Comparison of ENCODE assay signal across 25 mouse cellular contexts in the genomic region with DNA sequence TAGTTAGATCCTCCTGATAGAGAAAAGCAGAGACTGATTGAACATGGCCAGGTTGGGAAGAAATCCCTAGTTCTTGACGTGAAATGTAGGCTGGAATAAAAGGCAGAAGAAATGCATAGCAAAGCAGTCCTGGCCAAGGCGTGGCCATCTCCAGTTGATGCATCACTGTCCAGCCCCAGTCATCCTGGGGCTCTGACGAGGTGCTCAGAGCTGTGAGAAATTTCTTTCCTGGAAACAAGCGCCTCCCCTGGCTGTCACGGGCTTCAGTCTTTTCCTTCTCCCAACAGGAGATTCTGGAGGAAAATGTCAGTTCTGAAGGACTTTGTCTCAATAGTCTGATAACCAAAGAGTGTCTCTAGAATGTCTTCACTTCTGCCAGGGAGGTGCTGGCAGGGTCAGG. TPM values are rescaled to one million over a fixed set of nuclear protein-coding genes. Genes with fewer than 3 reads are reported as not detected.
DNase-seq lines count a peak whose midpoint lies in the region; ATAC-seq and TF ChIP-seq lines count a peak whose summit lies in the region.
"Had no signal": no experiment of that assay in that cellular context is flagged by ENCODE, and none has a peak within 500 bp of the region (broad histone marks: within the 10 kb centered on the region; RNA-seq: fewer than 3 reads in every experiment).

No protein-coding gene starts in this region.

- no peaks in the 10 kb centered on the region for H3K27me3 ChIP-seq in kidney, adult 2 months (replicated peaks; ENCODE audit: control insufficient read depth, insufficient read depth, low read length)
- no peaks in the 10 kb centered on the region for H3K27me3 ChIP-seq in liver, embryonic 11.5 days (replicated peaks; ENCODE audit: control insufficient read depth, insufficient read depth, low read length)
- H3K27me3 ChIP-seq in liver, embryonic 12.5 days (replicated peaks) = peaks cover 4% of the 10 kb centered on the region
- no peaks in the 10 kb centered on the region for H3K27me3 ChIP-seq in intestine, postnatal 0 days (replicated peaks; ENCODE audit: control insufficient read depth, insufficient read depth, low read length)
- H3K27me3 ChIP-seq: embryonic facial prominence, embryonic 12.5 days; embryonic facial prominence, embryonic 15.5 days had no signal

- no peak for TF ChIP-seq CTCF in kidney, adult 2 months (conservative IDR thresholded peaks at IDR 0.05; ENCODE audit: insufficient read depth, insufficient read length, low read depth, low read length)
- TF ChIP-seq CTCF in intestine, postnatal 0 days (IDR thresholded peaks at IDR 0.05; ENCODE audit: low read depth) = 0 out of 2 replicates have a peak, but pooled peaks have one; percentile 19

- H3K4me2 ChIP-seq in liver, embryonic 11.5 days = no peak overlapping the region
- no peak overlapping the region for H3K4me2 ChIP-seq in liver, embryonic 12.5 days
- H3K4me2 ChIP-seq in intestine, postnatal 0 days (replicated peaks; ENCODE audit: low read depth) = peak overlapping the region; percentile 63
- H3K4me2 ChIP-seq: embryonic facial prominence, embryonic 12.5 days; embryonic facial prominence, embryonic 15.5 days; heart, embryonic 11.5 days; hindbrain, embryonic 14.5 days had no signal

- DNase-seq in kidney, adult 2 months = peak; percentile 64
- DNase-seq in kidney, postnatal 4 days = no peak
- DNase-seq in liver, embryonic 11.5 days (ENCODE audit: low spot score) = peak; percentile 27
- no peak for DNase-seq in heart, postnatal 14 days
- DNase-seq: adrenal gland, adult 2 months; adrenal gland, postnatal 14 days; cerebellum, adult 11 months; cerebellum, adult 2 months; cerebellum, adult 9-11 months; cerebellum, postnatal 25 days; forebrain, postnatal 0 days; gastrocnemius, adult 2 months; gastrocnemius, postnatal 14 days; heart, postnatal 36 days had no signal

- 39% methylated on average over 5 of the region's 5 CpGs for WGBS in kidney, adult 2 months
- WGBS in liver, embryonic 11.5 days = 66% methylated on average over 5 of the region's 5 CpGs
- 57% methylated on average over 5 of the region's 5 CpGs for WGBS in liver, embryonic 12.5 days (ENCODE audit: insufficient replicate concordance)
- WGBS in intestine, postnatal 0 days = 43% methylated on average over 5 of the region's 5 CpGs

- intact Hi-C loops in heart, postnatal 14 days (cut with DNase I) = no loop called here

- H3K36me3 ChIP-seq in kidney, adult 2 months (ENCODE audit: control insufficient read depth, insufficient read depth, low read length) = no peaks in the 10 kb centered on the region; the same call in 1 of the 2 replicates
- H3K36me3 ChIP-seq in liver, embryonic 11.5 days (ENCODE audit: control insufficient read depth, insufficient read depth, low read length) = no peaks in the 10 kb centered on the region
- no peaks in the 10 kb centered on the region for H3K36me3 ChIP-seq in liver, embryonic 12.5 days
- 0 out of 2 replicates have a peak, but pooled peaks cover 5% of the 10 kb centered on the region for H3K36me3 ChIP-seq in intestine, postnatal 0 days (ENCODE audit: control insufficient read depth, insufficient read depth)
- H3K36me3 ChIP-seq: embryonic facial prominence, embryonic 12.5 days; embryonic facial prominence, embryonic 15.5 days; hindbrain, embryonic 10.5 days had no signal

- no peak overlapping the region for H3K9ac ChIP-seq in liver, embryonic 11.5 days (ENCODE audit: low read depth, low read length)
- no peak overlapping the region for H3K9ac ChIP-seq in liver, embryonic 12.5 days
- peak overlapping the region; percentile 38; the same call in 1 of the 2 replicates for H3K9ac ChIP-seq in intestine, postnatal 0 days (ENCODE audit: low read depth, low read length)
- H3K9ac ChIP-seq: embryonic facial prominence, embryonic 12.5 days; embryonic facial prominence, embryonic 15.5 days; forebrain, postnatal 0 days; hindbrain, embryonic 14.5 days had no signal

- no peak for ATAC-seq in liver, embryonic 11.5 days (replicated peaks; ENCODE audit: low FRiP score)
- no peak for ATAC-seq in liver, embryonic 12.5 days
- ATAC-seq in intestine, postnatal 0 days = peak; percentile 54
- ATAC-seq: CD4-positive, CD25-positive, alpha-beta regulatory T cell, adult 4 months; forebrain, embryonic 14.5 days; forebrain, postnatal 0 days had no signal

- H3K9me3 ChIP-seq in liver, embryonic 11.5 days (ENCODE audit: control insufficient read depth, low read length) = no peaks in the 10 kb centered on the region
- no peaks in the 10 kb centered on the region for H3K9me3 ChIP-seq in liver, embryonic 12.5 days (replicated peaks)
- no peaks in the 10 kb centered on the region for H3K9me3 ChIP-seq in intestine, postnatal 0 days (ENCODE audit: control insufficient read depth)
- H3K9me3 ChIP-seq: embryonic facial prominence, embryonic 12.5 days; embryonic facial prominence, embryonic 15.5 days; hindbrain, embryonic 10.5 days had no signal

- H3K4me1 ChIP-seq in kidney, adult 2 months (ENCODE audit: control insufficient read depth, insufficient read depth, low read length) = peaks cover 6% of the 10 kb centered on the region; the same call in 1 of the 2 replicates
- no peaks in the 10 kb centered on the region for H3K4me1 ChIP-seq in liver, embryonic 11.5 days (replicated peaks; ENCODE audit: control insufficient read depth, insufficient read depth, low read length)
- H3K4me1 ChIP-seq in liver, embryonic 12.5 days = no peaks in the 10 kb centered on the region
- H3K4me1 ChIP-seq in intestine, postnatal 0 days (replicated peaks; ENCODE audit: control insufficient read depth, insufficient read depth, low read length) = no peaks in the 10 kb centered on the region; the same call in 1 of the 2 replicates
- H3K4me1 ChIP-seq: embryonic facial prominence, embryonic 12.5 days; embryonic facial prominence, embryonic 15.5 days; hindbrain, embryonic 10.5 days had no signal

- peak overlapping the region; percentile 87 for H3K27ac ChIP-seq in kidney, adult 2 months (ENCODE audit: insufficient read depth, low read depth, low read length)
- no peak overlapping the region for H3K27ac ChIP-seq in liver, embryonic 11.5 days (ENCODE audit: low read depth, low read length)
- no peak overlapping the region for H3K27ac ChIP-seq in liver, embryonic 12.5 days
- peak overlapping the region; percentile 61 for H3K27ac ChIP-seq in intestine, postnatal 0 days (ENCODE audit: low read depth, low read length)
- H3K27ac ChIP-seq: embryonic facial prominence, embryonic 12.5 days; embryonic facial prominence, embryonic 15.5 days; gastrocnemius, adult 2 months; hindbrain, embryonic 10.5 days; hindbrain, embryonic 14.5 days had no signal

- peak; percentile 24 for TF ChIP-seq POLR2A in kidney, adult 2 months (IDR thresholded peaks at IDR 0.05; ENCODE audit: low read depth, low read length)

- peak overlapping the region; percentile 80 for H3K4me3 ChIP-seq in kidney, adult 2 months (ENCODE audit: insufficient read depth, low read depth, low read length)
- H3K4me3 ChIP-seq in liver, embryonic 11.5 days (ENCODE audit: low read depth, low read length) = no peak overlapping the region
- H3K4me3 ChIP-seq in liver, embryonic 12.5 days = no peak overlapping the region
- H3K4me3 ChIP-seq in intestine, postnatal 0 days (ENCODE audit: low read depth, low read length) = peak overlapping the region; percentile 32
- H3K4me3 ChIP-seq: embryonic facial prominence, embryonic 12.5 days; embryonic facial prominence, embryonic 15.5 days; gastrocnemius, adult 2 months; hindbrain, embryonic 10.5 days had no signal

RNA-seq across cellular contexts. Expression of gene Slc3a1, which starts 2.5 kb away (rescaled TPM):
- polyA plus RNA-seq in kidney, adult 2 months (2012; rRNA removed) = 289 and 340 TPM in 2 replicates
- 0.27 and 0.49 TPM in 2 replicates for polyA plus RNA-seq in liver, embryonic 11.5 days (2014; fragmentation: Nextera tagmentation; extraction: Ambion mirVana)
- 0.32 and 0.41 TPM in 2 replicates for polyA plus RNA-seq in liver, embryonic 12.5 days (2016; fragmentation: Nextera tagmentation; extraction: Ambion mirVana)
- polyA plus RNA-seq in intestine, postnatal 0 days (2015; fragmentation: Nextera tagmentation; extraction: Ambion mirVana) = 121 and 130 TPM in 2 replicates
- total RNA-seq in heart, postnatal 14 days (2021) = under 1 TPM; 0.17 to 0.20 TPM
- total RNA-seq: common myeloid progenitor, adult 5-6 weeks; gastrocnemius, adult 2 months; gastrocnemius, postnatal 14 days had no signal
- polyA plus RNA-seq: heart, postnatal 0 days had no signal

RNA-seq across cellular contexts. Expression of gene Prepl, which starts 59.4 kb away (rescaled TPM):
- polyA plus RNA-seq in kidney, adult 2 months (2012; rRNA removed) = 15.2 and 18.0 TPM in 2 replicates
- polyA plus RNA-seq in liver, embryonic 11.5 days (2014; fragmentation: Nextera tagmentation; extraction: Ambion mirVana) = 18.9 and 23.7 TPM in 2 replicates
- 11.2 and 12.8 TPM in 2 replicates for polyA plus RNA-seq in liver, embryonic 12.5 days (2016; fragmentation: Nextera tagmentation; extraction: Ambion mirVana)
- 13.7 and 13.8 TPM in 2 replicates for polyA plus RNA-seq in intestine, postnatal 0 days (2015; fragmentation: Nextera tagmentation; extraction: Ambion mirVana)
- 100 to 1,000 TPM; 136 to 137 TPM for total RNA-seq in heart, postnatal 14 days (2021)

RNA-seq across cellular contexts. Expression of gene Camkmt, which starts 59.7 kb away (rescaled TPM):
- 3.6 and 3.9 TPM in 2 replicates for polyA plus RNA-seq in kidney, adult 2 months (2012; rRNA removed)
- polyA plus RNA-seq in liver, embryonic 11.5 days (2014; fragmentation: Nextera tagmentation; extraction: Ambion mirVana) = 6.4 and 6.8 TPM in 2 replicates
- polyA plus RNA-seq in liver, embryonic 12.5 days (2016; fragmentation: Nextera tagmentation; extraction: Ambion mirVana) = 4.4 and 5.2 TPM in 2 replicates
- polyA plus RNA-seq in intestine, postnatal 0 days (2015; fragmentation: Nextera tagmentation; extraction: Ambion mirVana) = 7.7 and 9.2 TPM in 2 replicates
- total RNA-seq in heart, postnatal 14 days (2021) = 1 to 10 TPM; 2.3 TPM

Comparison
In these comparisons a context has a peak if more than half of its experiments do, and no peak if none do; other contexts are left out.
1. DNase-seq: peak in kidney, adult 2 months (single experiment) and liver, embryonic 11.5 days (single experiment); none in kidney, postnatal 4 days (0 of 2) and heart, postnatal 14 days (0 of 2).
2. H3K27ac ChIP-seq: peak in kidney, adult 2 months (single experiment) and intestine, postnatal 0 days (single experiment); none in liver, embryonic 11.5 days (single experiment) and liver, embryonic 12.5 days (single experiment).
3. H3K4me3 ChIP-seq: peak in kidney, adult 2 months (single experiment) and intestine, postnatal 0 days (single experiment); none in liver, embryonic 11.5 days (single experiment) and liver, embryonic 12.5 days (single experiment).
4. RNA of gene Slc3a1, which starts 2.5 kb away (polyA plus RNA-seq): 289 to 340 TPM in kidney, adult 2 months and 121 to 130 TPM in intestine, postnatal 0 days; 0.32 to 0.41 TPM in liver, embryonic 12.5 days and 0.27 to 0.49 TPM in liver, embryonic 11.5 days; every median in the first group is over 10 times any median in the second.